Mouse (Mus musculus) liver, embryonic 14.5 days (tissue): ENCODE measurements around the gene Tmem120b. TPM values are rescaled to one million over a fixed set of nuclear protein-coding genes. Genes with fewer than 3 reads are reported as not detected.

Experiments used
- ATAC-seq: fragments of 200-750 bp; cut with Nextera tagmentation; 2 replicates; pipeline ENCODE4 v1.8.0; 2017; ENCODE audit warnings: moderate number of reproducible peaks, mild to moderate bottlenecking, moderate library complexity; ENCODE audit not compliant: insufficient read depth
- DNase-seq, 3 experiments: peaks; one replicate each; pipeline ENCODE4 v3.0.0-alpha.2; 2012 to 2013; ENCODE audit warnings: low read depth in 3 of 3, low spot score in 3 of 3
- H3K27ac ChIP-seq: fragments of 300-500 bp; sonication (generic); 2 replicates; pipeline ENCODE4 v1.5.1; 2014; ENCODE audit warnings: moderate library complexity, mild to moderate bottlenecking, control low read depth, inconsistent platforms
- H3K27me3 ChIP-seq: fragments of 300-500 bp; sonication (generic); 2 replicates; pipeline ENCODE4 v1.6.1; 2014; ENCODE audit warnings: mild to moderate bottlenecking, low read length, moderate library complexity; ENCODE audit not compliant: control insufficient read depth, insufficient read depth
- H3K36me3 ChIP-seq: fragments of 300-500 bp; sonication (generic); replicated peaks from 2 replicates; pipeline ENCODE4 v1.6.1; 2014; ENCODE audit warnings: low read depth; ENCODE audit not compliant: control insufficient read depth, insufficient read depth
- H3K4me1 ChIP-seq, 2 experiments: fragments of 200-500 bp in 1 of 2; fragments of 300-500 bp in 1 of 2; sonication (generic) in 1 of 2; replicated peaks; 2 replicates each; pipeline ENCODE4 v1.6.1; 2012 to 2014; ENCODE audit warnings: antibody characterized with exemption in 1 of 2, inconsistent platforms in 1 of 2, low read length in 1 of 2; ENCODE audit not compliant: control insufficient read depth in 2 of 2, insufficient read depth in 2 of 2
- H3K4me2 ChIP-seq: fragments of 300-500 bp; sonication (generic); 2 replicates; pipeline ENCODE4 v1.6.1; 2014; ENCODE audit warnings: low read depth, mild to moderate bottlenecking, control low read depth, moderate library complexity
- H3K4me3 ChIP-seq, 2 experiments: fragments of 200-500 bp in 1 of 2; fragments of 300-500 bp in 1 of 2; sonication (generic) in 1 of 2; 2 replicates each; pipeline ENCODE4 v1.5.1; 2012 to 2014; ENCODE audit warnings: low read depth in 2 of 2, low read length in 2 of 2, mild to moderate bottlenecking in 2 of 2, control low read depth in 1 of 2, inconsistent platforms in 1 of 2, moderate library complexity in 1 of 2; ENCODE audit not compliant: insufficient read depth in 1 of 2
- H3K9ac ChIP-seq: fragments of 300-500 bp; sonication (generic); replicated peaks from 2 replicates; pipeline ENCODE4 v1.6.1; 2014; ENCODE audit warnings: mild to moderate bottlenecking, control low read depth, moderate library complexity
- H3K9me3 ChIP-seq: fragments of 300-500 bp; sonication (generic); 2 replicates; pipeline ENCODE4 v1.6.1; 2016; ENCODE audit warnings: low read length, mixed read lengths; ENCODE audit not compliant: control insufficient read depth
- CTCF ChIP-seq: IDR thresholded peaks from 2 replicates; pipeline ENCODE4 v1.5.1; 2016; ENCODE audit warnings: antibody characterized with exemption, low read depth, control low read depth
- EP300 ChIP-seq: IDR thresholded peaks from 2 replicates; pipeline ENCODE4 v1.6.1; 2016; ENCODE audit warnings: antibody characterized with exemption, low read depth
- WGBS: fragments of 180-500 bp; shearing (Covaris S2); extraction: QIAGEN DNeasy Blood & Tissue Kit; methylation state at CpG from one replicate; pipeline ENCODE4 v1.1.7; 2014; ENCODE audit not compliant: insufficient replicate concordance; 5-methylcytosine and 5-hydroxymethylcytosine counted together
- polyA plus RNA-seq, 2 experiments: library from polyadenylated mRNA; depleted of rRNA in 1 of 2; stranded (reverse) in 1 of 2; unstranded in 1 of 2; fragments of >200 nt; fragmentation: Nextera tagmentation in 1 of 2; extraction: Ambion mirVana in 1 of 2; gene quantifications; 2 replicates each; pipeline versions ENCODE4 v1.2.1 to v1.2.3; 2012 to 2014

Tmem120b gene
- polyA plus RNA-seq, 2 experiments, result 18.1 to 19.0 TPM

- ATAC-seq (no peak), DNase-seq (peak; percentile 50 to 56 (median 55))
- Histone ChIP-seq H3K4me3 (peak overlapping the region in 1 of 2 experiments; percentile 33; a peak in 2 of 4 replicates), H3K36me3 (no peaks in the 10 kb centered on the region), H3K27me3 (no peaks in the 10 kb centered on the region), H3K4me1 (0 out of 4 replicates have a peak, but pooled peaks cover 0 to 8% of the 10 kb centered on the region in 2 experiments), H3K27ac (no peak overlapping the region), H3K4me2 (peak overlapping the region; percentile 55), H3K9ac (no peak overlapping the region), H3K9me3 (no peaks in the 10 kb centered on the region)
- 3% methylated on average over 12 of the region's 12 CpGs for WGBS
- TF ChIP-seq CTCF (peak; percentile 31), EP300 (no peak)
These were observed 18.9 kb upstream of the Tmem120b start for GRCm38 (mm10) chr5:123049271-123049670.

- ATAC-seq (no peak), DNase-seq (no peak)
- Histone ChIP-seq H3K4me1 (0 out of 4 replicates have a peak, but pooled peaks cover 0 to 8% of the 10 kb centered on the region in 2 experiments), H3K27me3 (no peaks in the 10 kb centered on the region), H3K9me3 (no peaks in the 10 kb centered on the region), H3K27ac (no peak overlapping the region), H3K36me3 (no peaks in the 10 kb centered on the region), H3K4me3 (no peak overlapping the region), H3K9ac (no peak overlapping the region), H3K4me2 (no peak overlapping the region)
- 80% methylated on average over 9 of the region's 9 CpGs for WGBS
- TF ChIP-seq EP300, result no peak
- TF ChIP-seq CTCF, result no peak
These were observed 17.3 kb upstream of the Tmem120b start for GRCm38 (mm10) chr5:123050918-123051317.

GRCm38 (mm10) chr5:123051736-123052135 is 16.5 kb upstream of the Tmem120b start:
- no peaks in the 10 kb centered on the region for H3K27me3 ChIP-seq
- H3K36me3 ChIP-seq, result no peaks in the 10 kb centered on the region
- ATAC-seq (no peak), DNase-seq (no peak)
- no peak overlapping the region for H3K9ac ChIP-seq
- TF ChIP-seq CTCF, result peak; percentile 53
- no peak for TF ChIP-seq EP300
- WGBS, result 73% methylated on average over 5 of the region's 5 CpGs
- no peak overlapping the region for H3K4me2 ChIP-seq
- H3K27ac ChIP-seq, result no peak overlapping the region
- H3K4me3 ChIP-seq, result no peak overlapping the region
- H3K4me1 ChIP-seq, result 0 out of 4 replicates have a peak, but pooled peaks cover 0 to 8% of the 10 kb centered on the region in 2 experiments
- H3K9me3 ChIP-seq, result no peaks in the 10 kb centered on the region

GRCm38 (mm10) chr5:123057366-123058250 is 10.6 kb upstream of the Tmem120b start:
- peak; percentile 70 for TF ChIP-seq CTCF
- no peak for TF ChIP-seq EP300
- peak; percentile 99 to 100 (median 99) for DNase-seq
- WGBS, result 7% methylated on average over 48 of the region's 48 CpGs

More at GRCm38 (mm10) chr5:123057366-123058250, 10.6 kb upstream of the Tmem120b start:
- peak overlapping the region; percentile 65 to 68 for H3K4me3 ChIP-seq
- no peaks in the 10 kb centered on the region for H3K36me3 ChIP-seq
- H3K27ac ChIP-seq, result peak overlapping the region; percentile 82
- no peaks in the 10 kb centered on the region for H3K9me3 ChIP-seq
- peak overlapping the region; percentile 94 for H3K4me2 ChIP-seq
- H3K4me1 ChIP-seq, result peaks cover 9 to 11% of the 10 kb centered on the region in 2 experiments
- H3K27me3 ChIP-seq, result no peaks in the 10 kb centered on the region
- peak; percentile 96 for ATAC-seq
- peak overlapping the region; percentile 77 for H3K9ac ChIP-seq
